Mouse (Mus musculus) cerebellum, postnatal 25 days (tissue): Measurements from ENCODE around the gene Hist1h4c.
"Not testable (repeated sequence)": the region's sequence is repeated elsewhere in the genome, so short reads cannot be mapped to it uniquely, and the experiment has no call there.

Experiments
- DNase-seq, 2 experiments: peaks; one replicate each; pipeline ENCODE4 v3.0.0; 2021; ENCODE audit warnings: mixed read lengths in 2 of 2

Gene Hist1h4c

GRCm38 (mm10) chr13:23694956-23695355 lies 3.3 kb downstream of the Hist1h4c start:
- DNase-seq: no peak

- no peak for DNase-seq
Observed at GRCm38 (mm10) chr13:23693856-23694440, 4.3 kb downstream of the Hist1h4c start.

- no peak for DNase-seq
Observed at GRCm38 (mm10) chr13:23689459-23689858, 8.8 kb downstream of the Hist1h4c start.

- DNase-seq: no peak
Observed at GRCm38 (mm10) chr13:23688956-23689355, 9.3 kb downstream of the Hist1h4c start.

- DNase-seq: no peak
Observed at GRCm38 (mm10) chr13:23687907-23688306, 10.3 kb downstream of the Hist1h4c start.

GRCm38 (mm10) chr13:23687181-23687580 lies 11.1 kb downstream of the Hist1h4c start:
- no peak for DNase-seq

- DNase-seq: no peak
Observed at GRCm38 (mm10) chr13:23685966-23686365, 12.3 kb downstream of the Hist1h4c start.

GRCm38 (mm10) chr13:23685121-23685861 lies 13.0 kb downstream of the Hist1h4c start:
- no peak for DNase-seq

- DNase-seq: peak; percentile 26 to 36
Observed at GRCm38 (mm10) chr13:23684295-23684945, 13.8 kb downstream of the Hist1h4c start.

- peak; percentile 75 to 80 for DNase-seq
Observed at GRCm38 (mm10) chr13:23683755-23684281, 14.4 kb downstream of the Hist1h4c start, which contains the start of the genes Hist1h2ac and Hist1h2bc. Gene Hist1h2ac, minus strand, starts transcription at chr13:23683948. Gene Hist1h2bc, plus strand, starts transcription at chr13:23684199.

- not testable (repeated sequence) for DNase-seq
Observed at GRCm38 (mm10) chr13:23682947-23683754, 15.1 kb downstream of the Hist1h4c start.

- DNase-seq: no peak
Observed at GRCm38 (mm10) chr13:23682623-23682946, 15.7 kb downstream of the Hist1h4c start.

- no peak for DNase-seq
Observed at GRCm38 (mm10) chr13:23681990-23682582, 16.2 kb downstream of the Hist1h4c start.

- no peak for DNase-seq
Observed at GRCm38 (mm10) chr13:23662536-23662935, 35.7 kb downstream of the Hist1h4c start.

- DNase-seq: no peak
Observed at GRCm38 (mm10) chr13:23659636-23660366, 38.5 kb downstream of the Hist1h4c start.
